Mouse (Mus musculus) testis, adult 2 months (tissue): ENCODE data around the gene Ovol3.

Experiments
- CTCF ChIP-seq: fragments of 200-500 bp; IDR thresholded peaks from 2 replicates; pipeline ENCODE4 v1.5.1; 2012; ENCODE audit warnings: low read depth, mild to moderate bottlenecking, inconsistent platforms, low read length, moderate library complexity; ENCODE audit not compliant: control insufficient read depth, insufficient read depth, insufficient replicate concordance
- POLR2A ChIP-seq: fragments of 200-500 bp; IDR thresholded peaks from 2 replicates; pipeline ENCODE4 v1.6.1; 2012; ENCODE audit warnings: low read depth, mild to moderate bottlenecking, inconsistent platforms, low read length, moderate library complexity; ENCODE audit not compliant: control insufficient read depth

DNA sequence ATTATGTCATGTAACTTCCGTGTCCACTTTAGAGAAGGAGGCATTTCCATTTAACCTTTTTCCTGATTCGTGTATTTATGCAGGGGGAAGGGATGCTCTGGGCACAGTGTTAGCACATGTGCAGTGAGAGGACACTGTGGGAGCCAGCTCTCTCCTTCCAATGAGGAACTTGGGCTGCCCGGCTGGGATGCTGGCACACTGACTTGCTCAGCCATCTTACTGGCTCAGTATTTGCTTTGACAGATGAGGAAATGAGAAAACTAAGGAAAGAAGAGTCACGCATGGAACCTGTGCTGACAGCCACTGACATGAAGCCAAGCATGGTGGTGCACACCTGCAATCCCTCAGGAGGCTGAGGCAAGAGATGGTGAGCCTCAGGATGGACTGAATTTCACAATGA is 34.1 kb upstream of the Ovol3 start:
- TF ChIP-seq CTCF (no peak), POLR2A (no peak)
